14 mouse cellular contexts compared by ENCODE assay signal in genomic region chr9:42178759-42179377, GRCm38 (mm10). TPM values are rescaled to one million over a fixed set of nuclear protein-coding genes. Genes with fewer than 3 reads are reported as not detected.
DNase-seq lines count a peak whose midpoint lies in the region; ATAC-seq and TF ChIP-seq lines count a peak whose summit lies in the region.
"Had no signal": no experiment of that assay in that cellular context is flagged by ENCODE, and none has a peak within 500 bp of the region (broad histone marks: within the 10 kb centered on the region; RNA-seq: fewer than 3 reads in every experiment).

No protein-coding gene starts in this region.

- H3K27me3 ChIP-seq in forebrain, postnatal 0 days (ENCODE audit: insufficient read depth, low read length) = no peaks in the 10 kb centered on the region
- no peaks in the 10 kb centered on the region for H3K27me3 ChIP-seq in midbrain, embryonic 14.5 days (ENCODE audit: control insufficient read depth, insufficient read depth, low read length)
- H3K27me3 ChIP-seq: CH12.LX; intestine, embryonic 15.5 days; limb, embryonic 12.5 days had no signal

- no peak for TF ChIP-seq CTCF in forebrain, postnatal 0 days (IDR thresholded peaks at IDR 0.05; ENCODE audit: low read depth)

- DNase-seq in ES-E14 (ENCODE audit: low read depth, low spot score) (peak; percentile 62), ZHBTc4 (ENCODE audit: low read depth, low spot score) (peak; percentile 92)
- peak; percentile 13 for DNase-seq in forebrain, postnatal 0 days
- peak; percentile 71 for DNase-seq in midbrain, embryonic 14.5 days
- DNase-seq in thymus, postnatal 4 days = no peak
- no peak for DNase-seq in cerebellum, adult 11-12 months
- DNase-seq in gastrocnemius, adult 8-10 months (ENCODE audit: low spot score in 2 of 2) = no peak
- DNase-seq: adrenal gland, postnatal 14 days; kidney, postnatal 36 days; layer of hippocampus, postnatal 36 days; thymus, postnatal 25 days had no signal

- no peak overlapping the region for H3K27ac ChIP-seq in ES-E14 (ENCODE audit: insufficient read depth, low read depth, low read length, poor library complexity, severe bottlenecking)
- H3K27ac ChIP-seq in forebrain, postnatal 0 days (ENCODE audit: low read depth, low read length) = no peak overlapping the region; the same call in 1 of the 2 replicates
- peak overlapping the region; percentile 79 for H3K27ac ChIP-seq in midbrain, embryonic 14.5 days (replicated peaks; ENCODE audit: low read depth, low read length)
- H3K27ac ChIP-seq: intestine, embryonic 15.5 days; limb, embryonic 12.5 days had no signal

- in situ Hi-C loops in ES-E14 (cut with MboI; ENCODE audit: low sequenced_read_pairs in 2 of 2, unreplicated experiment in 2 of 2) = no loop called here

- H3K4me1 ChIP-seq in ES-E14 (ENCODE audit: control insufficient read depth in 2 of 2, insufficient read depth in 2 of 2, low read length in 2 of 2, poor library complexity in 1 of 2) = peaks cover 4 to 10% of the 10 kb centered on the region in 2 experiments
- peaks cover 16% of the 10 kb centered on the region; the same call in 1 of the 2 replicates for H3K4me1 ChIP-seq in forebrain, postnatal 0 days (ENCODE audit: insufficient read depth)
- H3K4me1 ChIP-seq in midbrain, embryonic 14.5 days (ENCODE audit: control insufficient read depth, insufficient read depth, low read length) = peaks cover 16% of the 10 kb centered on the region
- H3K4me1 ChIP-seq: intestine, embryonic 15.5 days; limb, embryonic 12.5 days had no signal

- no peaks in the 10 kb centered on the region for H3K36me3 ChIP-seq in ES-E14 (ENCODE audit: control insufficient read depth, insufficient read depth, low read length, poor library complexity, severe bottlenecking)
- no peaks in the 10 kb centered on the region for H3K36me3 ChIP-seq in forebrain, postnatal 0 days (ENCODE audit: insufficient read depth)
- no peaks in the 10 kb centered on the region for H3K36me3 ChIP-seq in midbrain, embryonic 14.5 days (ENCODE audit: control insufficient read depth, insufficient read depth, low read length)
- H3K36me3 ChIP-seq: intestine, embryonic 15.5 days; limb, embryonic 12.5 days had no signal

- 14% methylated on average over 4 of the region's 4 CpGs for WGBS in forebrain, postnatal 0 days
- WGBS in midbrain, embryonic 14.5 days = 6% methylated on average over 4 of the region's 4 CpGs

- no peak overlapping the region for H3K9ac ChIP-seq in ES-E14 (ENCODE audit: insufficient read depth, low read depth, low read length, poor library complexity, severe bottlenecking)
- H3K9ac ChIP-seq in forebrain, postnatal 0 days = no peak overlapping the region
- H3K9ac ChIP-seq in midbrain, embryonic 14.5 days (replicated peaks; ENCODE audit: low read length) = no peak overlapping the region
- H3K9ac ChIP-seq: intestine, embryonic 15.5 days; limb, embryonic 12.5 days had no signal

- H3K4me2 ChIP-seq in forebrain, postnatal 0 days (ENCODE audit: low read depth) = no peak overlapping the region
- no peak overlapping the region for H3K4me2 ChIP-seq in midbrain, embryonic 14.5 days (ENCODE audit: low read length)
- H3K4me2 ChIP-seq: intestine, embryonic 15.5 days; limb, embryonic 12.5 days had no signal

- peak; percentile 34; the same call in 1 of the 2 replicates for ATAC-seq in forebrain, postnatal 0 days
- peak; percentile 77 for ATAC-seq in midbrain, embryonic 14.5 days (ENCODE audit: low FRiP score, low TSS enrichment)
- ATAC-seq: intestine, embryonic 15.5 days had no signal

- no peak overlapping the region for H3K4me3 ChIP-seq in ES-E14 (ENCODE audit: insufficient read depth in 1 of 2, low read depth in 1 of 2, low read length in 2 of 2, poor library complexity in 1 of 2, severe bottlenecking in 1 of 2)
- no peak overlapping the region for H3K4me3 ChIP-seq in forebrain, postnatal 0 days (ENCODE audit: low read depth, low read length)
- no peak overlapping the region for H3K4me3 ChIP-seq in midbrain, embryonic 14.5 days (replicated peaks; ENCODE audit: low read depth, low read length)
- H3K4me3 ChIP-seq: intestine, embryonic 15.5 days; limb, embryonic 12.5 days had no signal

- no peaks in the 10 kb centered on the region for H3K9me3 ChIP-seq in ES-E14 (ENCODE audit: control insufficient read depth, insufficient read depth, low read depth, low read length)
- H3K9me3 ChIP-seq in forebrain, postnatal 0 days (ENCODE audit: low read length) = no peaks in the 10 kb centered on the region
- no peaks in the 10 kb centered on the region for H3K9me3 ChIP-seq in midbrain, embryonic 14.5 days (ENCODE audit: control insufficient read depth, low read length)
- H3K9me3 ChIP-seq: intestine, embryonic 15.5 days; limb, embryonic 12.5 days had no signal

TF ChIP-seq in ES-E14, 5 proteins besides CTCF, POLR2A, EP300 and RAD21:
- TF ChIP-seq HCFC1 (IDR thresholded peaks at IDR 0.05; ENCODE audit: borderline replicate concordance, insufficient read depth, low read length) = no peak
- no peak for TF ChIP-seq CHD2 (IDR thresholded peaks at IDR 0.05; ENCODE audit: low read depth, low read length)
- TF ChIP-seq ZNF384 (IDR thresholded peaks at IDR 0.05; ENCODE audit: low read depth, low read length) = no peak
- no peak for TF ChIP-seq ZC3H11A (IDR thresholded peaks at IDR 0.05; ENCODE audit: borderline replicate concordance, low read depth, low read length)
- TF ChIP-seq MAFK (IDR thresholded peaks at IDR 0.05; ENCODE audit: insufficient read depth, low read depth, low read length) = no peak

RNA-seq across cellular contexts. Expression of gene Sorl1, which starts 54.8 kb away (rescaled TPM):
- 24.1 and 54.4 TPM in 2 replicates for total RNA-seq in ES-E14 (2012; rRNA removed)
- 15.2 and 17.9 TPM in 2 replicates for total RNA-seq in forebrain, postnatal 0 days (2014; rRNA removed)
- 5.6 and 6.4 TPM in 2 replicates for polyA plus RNA-seq in forebrain, postnatal 0 days (2015; fragmentation: Nextera tagmentation; extraction: Ambion mirVana)
- 8.3 and 8.8 TPM in 2 replicates for polyA plus RNA-seq in midbrain, embryonic 14.5 days (2014; fragmentation: Nextera tagmentation; extraction: Ambion mirVana)
- 10 to 100 TPM; 39.8 to 51.3 (median 42.6) TPM for total RNA-seq in gastrocnemius, adult 8-10 months (2022)

Comparison
In these comparisons a context has a peak if more than half of its experiments do, and no peak if none do; other contexts are left out.
1. DNase-seq: peak in ES-E14 (single experiment), ZHBTc4 (single experiment), forebrain, postnatal 0 days (single experiment) and midbrain, embryonic 14.5 days (single experiment); none in thymus, postnatal 4 days (single experiment), cerebellum, adult 11-12 months (single experiment) and gastrocnemius, adult 8-10 months (0 of 2).